Mouse (Mus musculus) brain, embryonic 18.5 days (tissue): ENCODE results near the gene Isg20l2.
"Not testable (repeated sequence)": the region's sequence is repeated elsewhere in the genome, so short reads cannot be mapped to it uniquely, and the experiment has no call there.

ENCODE experiments used
- DNase-seq: peaks from one replicate; pipeline ENCODE4 v3.0.0-alpha.2; 2012; ENCODE audit warnings: low read depth, low spot score

The Isg20l2 gene

GRCm38 (mm10) chr3:87930078-87930795, at the start of gene Isg20l2, which contains the start of gene Rrnad1:
Gene Isg20l2, plus strand, starts transcription at chr3:87930314.
Gene Rrnad1, minus strand, starts transcription at chr3:87930717.
- DNase-seq, result peak; percentile 96

GRCm38 (mm10) chr3:87884291-87884690, 45.8 kb upstream of the Isg20l2 start:
- DNase-seq, result no peak

- no peak for DNase-seq
Observed at GRCm38 (mm10) chr3:87884708-87885251, 45.3 kb upstream of the Isg20l2 start.

- peak; percentile 100 for DNase-seq
Observed at GRCm38 (mm10) chr3:87885281-87886003, 44.7 kb upstream of the Isg20l2 start, which contains the start of gene Prcc. Gene Prcc, minus strand, starts transcription at chr3:87885608.

- DNase-seq, result no peak
Observed at GRCm38 (mm10) chr3:87886004-87886365, 44.1 kb upstream of the Isg20l2 start.

GRCm38 (mm10) chr3:87886416-87886815, 43.7 kb upstream of the Isg20l2 start:
- no peak for DNase-seq

GRCm38 (mm10) chr3:87887400-87887799, 42.7 kb upstream of the Isg20l2 start:
- not testable (repeated sequence) for DNase-seq

- DNase-seq, result no peak
Observed at GRCm38 (mm10) chr3:87891481-87891880, 38.6 kb upstream of the Isg20l2 start.

- no peak for DNase-seq
Observed at GRCm38 (mm10) chr3:87893367-87893905, 36.7 kb upstream of the Isg20l2 start.

- no peak for DNase-seq
Observed at GRCm38 (mm10) chr3:87899266-87899665, 30.8 kb upstream of the Isg20l2 start.

- DNase-seq, result no peak
Observed at GRCm38 (mm10) chr3:87899776-87900175, 30.3 kb upstream of the Isg20l2 start.

GRCm38 (mm10) chr3:87901036-87901624, 29.0 kb upstream of the Isg20l2 start:
- no peak for DNase-seq

GRCm38 (mm10) chr3:87901959-87902358, 28.2 kb upstream of the Isg20l2 start:
- not testable (repeated sequence) for DNase-seq

- no peak for DNase-seq
Observed at GRCm38 (mm10) chr3:87903821-87904220, 26.3 kb upstream of the Isg20l2 start.

GRCm38 (mm10) chr3:87905880-87906485, 24.1 kb upstream of the Isg20l2 start, which contains the start of gene Hdgf:
Gene Hdgf, plus strand, starts transcription at chr3:87906321.
- peak; percentile 93 for DNase-seq

- DNase-seq, result no peak
Observed at GRCm38 (mm10) chr3:87906601-87906980, 23.5 kb upstream of the Isg20l2 start.

GRCm38 (mm10) chr3:87906981-87907857, 22.9 kb upstream of the Isg20l2 start:
- DNase-seq, result no peak

GRCm38 (mm10) chr3:87907906-87908305, 22.2 kb upstream of the Isg20l2 start:
- no peak for DNase-seq

- DNase-seq, result no peak
Observed at GRCm38 (mm10) chr3:87909381-87909780, 20.7 kb upstream of the Isg20l2 start.

GRCm38 (mm10) chr3:87909874-87910273, 20.2 kb upstream of the Isg20l2 start:
- no peak for DNase-seq
